Mouse (Mus musculus) lung, adult 2 months (tissue): ENCODE data around the gene Ptpn7.

Experiments used
- CTCF ChIP-seq: fragments of 200-500 bp; IDR thresholded peaks from 2 replicates; pipeline ENCODE4 v1.5.1; 2011; ENCODE audit warnings: mild to moderate bottlenecking, low read length, control low read depth; ENCODE audit not compliant: insufficient read depth
- POLR2A ChIP-seq: fragments of 200-500 bp; IDR thresholded peaks from 2 replicates; pipeline ENCODE4 v1.6.1; 2011; ENCODE audit warnings: low read depth, mild to moderate bottlenecking, control low read depth, low read length, borderline replicate concordance; ENCODE audit errors: extremely low read depth

DNA sequence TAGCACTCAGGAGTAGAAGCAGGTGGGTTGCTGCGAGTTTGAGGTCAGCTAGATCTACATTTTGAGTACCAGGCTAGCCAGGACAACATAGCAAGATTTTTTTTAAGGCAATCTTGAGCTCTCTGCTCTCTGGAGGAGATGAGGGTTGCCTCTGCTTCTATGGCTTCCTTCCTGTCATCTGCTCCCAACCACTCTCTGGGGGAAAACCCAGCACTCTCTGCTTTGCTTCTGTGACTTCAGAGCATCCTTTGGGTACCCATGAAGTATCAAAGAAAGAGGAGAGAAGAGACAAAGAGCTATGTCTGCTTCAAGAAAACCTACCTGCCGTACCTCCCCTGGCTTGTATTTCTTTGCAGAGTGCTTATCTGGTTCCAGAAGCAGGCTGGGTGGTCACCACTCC is 11.4 kb downstream of the Ptpn7 start:
- no peak for TF ChIP-seq CTCF
- TF ChIP-seq POLR2A = no peak
